Mouse (Mus musculus) cerebellum, adult 2 months (tissue): ENCODE results near the gene Dock3.

Source experiments
- CTCF ChIP-seq: fragments of 200-500 bp; IDR thresholded peaks from 2 replicates; pipeline ENCODE4 v1.5.1; 2011; ENCODE audit warnings: low read depth, mild to moderate bottlenecking, control low read depth, low read length, moderate library complexity, borderline replicate concordance; ENCODE audit not compliant: insufficient read depth
- POLR2A ChIP-seq: fragments of 200-500 bp; IDR thresholded peaks from 2 replicates; pipeline ENCODE4 v1.6.1; 2011; ENCODE audit warnings: low read length, control low read depth, borderline replicate concordance; ENCODE audit not compliant: insufficient read depth

- no peak for TF ChIP-seq CTCF
- no peak for TF ChIP-seq POLR2A
Observed at GRCm38 (mm10) chr9:107027586-107027985, 204.1 kb downstream of the Dock3 start.
